Mouse (Mus musculus) right cerebral cortex, postnatal 36 days (tissue): ENCODE measurements at regions not wholly inside any gene's neighbourhood (a gene's known extent, or its start where the extent isn't known, plus 50 kb on each side); places are given as distances from the start of the nearest gene placed in this dataset.

Source experiments
- DNase-seq, 2 experiments: peaks; one replicate each; pipeline ENCODE4 v3.0.0; 2022; ENCODE audit warnings: low spot score in 2 of 2, mixed read lengths in 1 of 2

GRCm38 (mm10) chr2:167757157-167757780 is 67.6 kb upstream of the Tmem189 start:
- DNase-seq: no peak

- no peak for DNase-seq
Observed at GRCm38 (mm10) chr2:167756721-167757120, 67.1 kb upstream of the Tmem189 start.

GRCm38 (mm10) chr2:167754929-167755551 is 65.4 kb upstream of the Tmem189 start:
- no peak for DNase-seq

GRCm38 (mm10) chr2:167753898-167754297 is 64.3 kb upstream of the Tmem189 start:
- peak; percentile 45 to 57 for DNase-seq

GRCm38 (mm10) chr2:167752805-167753556 is 63.4 kb upstream of the Tmem189 start:
- DNase-seq: no peak

GRCm38 (mm10) chr2:167751585-167751984 is 62.0 kb upstream of the Tmem189 start:
- DNase-seq: no peak

GRCm38 (mm10) chr2:167748297-167748696 is 58.7 kb upstream of the Tmem189 start:
- DNase-seq: no peak

GRCm38 (mm10) chr2:167747164-167747843 is 57.7 kb upstream of the Tmem189 start:
- no peak for DNase-seq

GRCm38 (mm10) chr2:167746344-167746743 is 56.7 kb upstream of the Tmem189 start:
- DNase-seq: no peak

- no peak for DNase-seq
Observed at GRCm38 (mm10) chr2:167745409-167745808, 55.8 kb upstream of the Tmem189 start.

- no peak for DNase-seq
Observed at GRCm38 (mm10) chr2:167744080-167744479, 54.5 kb upstream of the Tmem189 start.

- no peak for DNase-seq
Observed at GRCm38 (mm10) chr2:167742479-167742878, 52.9 kb upstream of the Tmem189 start.

- DNase-seq: no peak
Observed at GRCm38 (mm10) chr2:167740516-167741189, 51.0 kb upstream of the Tmem189 start.
